Mouse (Mus musculus) E14TG2a.4 (cell line): ENCODE data around the gene Il34.

Experiments
- CTCF ChIP-seq: conservative IDR thresholded peaks from 2 replicates; pipeline ENCODE4 v1.5.1; 2014; ENCODE audit warnings: low read length
- NANOG ChIP-seq: IDR thresholded peaks from 2 replicates; pipeline ENCODE4 v1.6.1; 2014; ENCODE audit warnings: borderline replicate concordance, low read length, mixed read lengths
- POU5F1 ChIP-seq: IDR thresholded peaks from 2 replicates; pipeline ENCODE4 v1.6.1; 2014; ENCODE audit warnings: low read length, borderline replicate concordance

- TF ChIP-seq POU5F1 (no peak), CTCF (no peak), NANOG (no peak)
These were observed 110.9 kb downstream of the Il34 start for GRCm38 (mm10) chr8:110694826-110695225.
